In genomic region chr17:55446185-55446527, GRCm38 (mm10) we compare ENCODE assay signal across 9 mouse cellular contexts. TPM values are rescaled to one million over a fixed set of nuclear protein-coding genes. Genes with fewer than 3 reads are reported as not detected.
DNase-seq lines count a peak whose midpoint lies in the region; ATAC-seq and TF ChIP-seq lines count a peak whose summit lies in the region.
"Had no signal": no experiment of that assay in that cellular context is flagged by ENCODE, and none has a peak within 500 bp of the region (broad histone marks: within the 10 kb centered on the region; RNA-seq: fewer than 3 reads in every experiment).

No protein-coding gene starts in this region.

- H3K27me3 ChIP-seq in kidney, embryonic 14.5 days (ENCODE audit: control insufficient read depth, insufficient read depth, low read length) = peaks cover 32% of the 10 kb centered on the region
- no peaks in the 10 kb centered on the region for H3K27me3 ChIP-seq in forebrain, embryonic 12.5 days
- H3K27me3 ChIP-seq in liver, embryonic 13.5 days = peaks cover 42% of the 10 kb centered on the region
- H3K27me3 ChIP-seq in thymus, adult 2 months (ENCODE audit: control insufficient read depth, insufficient read depth, low read length) = peaks cover 4% of the 10 kb centered on the region; the same call in 1 of the 2 replicates

- peak overlapping the region; percentile 65 for H3K9ac ChIP-seq in kidney, embryonic 14.5 days (ENCODE audit: low read depth, low read length)
- H3K9ac ChIP-seq in forebrain, embryonic 12.5 days = peak overlapping the region; percentile 74
- no peak overlapping the region for H3K9ac ChIP-seq in liver, embryonic 13.5 days

- H3K27ac ChIP-seq in kidney, embryonic 14.5 days (ENCODE audit: low read depth, low read length) = no peak overlapping the region
- H3K27ac ChIP-seq in forebrain, embryonic 12.5 days = peak overlapping the region; percentile 77
- H3K27ac ChIP-seq in liver, embryonic 13.5 days = no peak overlapping the region
- no peak overlapping the region for H3K27ac ChIP-seq in thymus, adult 2 months (ENCODE audit: control insufficient read depth, insufficient read depth, low read length)
- H3K27ac ChIP-seq: macrophage had no signal

- no peaks in the 10 kb centered on the region for H3K9me3 ChIP-seq in kidney, embryonic 14.5 days (ENCODE audit: control insufficient read depth, low read length)
- no peaks in the 10 kb centered on the region for H3K9me3 ChIP-seq in forebrain, embryonic 12.5 days
- no peaks in the 10 kb centered on the region for H3K9me3 ChIP-seq in liver, embryonic 13.5 days (replicated peaks)

- H3K4me3 ChIP-seq in kidney, embryonic 14.5 days (ENCODE audit: low read length) = peak overlapping the region; percentile 57
- peak overlapping the region; percentile 58 for H3K4me3 ChIP-seq in forebrain, embryonic 12.5 days (replicated peaks)
- peak overlapping the region; percentile 43 for H3K4me3 ChIP-seq in liver, embryonic 13.5 days (replicated peaks)
- no peak overlapping the region for H3K4me3 ChIP-seq in thymus, adult 2 months (ENCODE audit: control insufficient read depth, insufficient read depth, low read length)

- no peaks in the 10 kb centered on the region for H3K36me3 ChIP-seq in kidney, embryonic 14.5 days (ENCODE audit: control insufficient read depth, insufficient read depth, low read length)
- H3K36me3 ChIP-seq in forebrain, embryonic 12.5 days (replicated peaks) = no peaks in the 10 kb centered on the region
- H3K36me3 ChIP-seq in liver, embryonic 13.5 days = no peaks in the 10 kb centered on the region
- no peaks in the 10 kb centered on the region for H3K36me3 ChIP-seq in thymus, adult 2 months (ENCODE audit: control insufficient read depth, insufficient read depth, low read length)

- no peak for TF ChIP-seq CTCF in thymus, adult 2 months (IDR thresholded peaks at IDR 0.05; ENCODE audit: borderline replicate concordance, control insufficient read depth, extremely low read depth, insufficient read depth, low read length, poor library complexity)

- no peaks in the 10 kb centered on the region for H3K4me1 ChIP-seq in kidney, embryonic 14.5 days (ENCODE audit: control insufficient read depth, insufficient read depth, low read length)
- H3K4me1 ChIP-seq in forebrain, embryonic 12.5 days = peaks cover 15% of the 10 kb centered on the region
- no peaks in the 10 kb centered on the region for H3K4me1 ChIP-seq in liver, embryonic 13.5 days (replicated peaks)
- no peaks in the 10 kb centered on the region for H3K4me1 ChIP-seq in thymus, adult 2 months (replicated peaks; ENCODE audit: control insufficient read depth, insufficient read depth, low read length)

- DNase-seq in kidney, adult 18-20 months = no peak
- peak; percentile 65 for DNase-seq in brain, adult 2 months (ENCODE audit: low read depth, low spot score)
- DNase-seq in liver, embryonic 13.5 days = no peak
- no peak for DNase-seq in ovary, postnatal 10 days (ENCODE audit: low spot score)
- DNase-seq in thymus, adult 2 months = no peak
- no peak for DNase-seq in ovary, adult 18-20 months (ENCODE audit: low spot score)

- peak overlapping the region; percentile 90 for H3K4me2 ChIP-seq in kidney, embryonic 14.5 days (replicated peaks; ENCODE audit: low read depth, low read length)
- peak overlapping the region; percentile 59 for H3K4me2 ChIP-seq in forebrain, embryonic 12.5 days
- H3K4me2 ChIP-seq in liver, embryonic 13.5 days = peak overlapping the region; percentile 54

- no peak for TF ChIP-seq POLR2A in thymus, adult 2 months (IDR thresholded peaks at IDR 0.05; ENCODE audit: control insufficient read depth, extremely low read depth, insufficient read depth, low read length, poor library complexity)

- whole genome bisulfite sequencing in kidney, embryonic 14.5 days = under 1% methylated on average over 6 of the region's 6 CpGs
- 2% methylated on average over 6 of the region's 6 CpGs for WGBS in forebrain, embryonic 12.5 days
- 2% methylated on average over 6 of the region's 6 CpGs for WGBS in liver, embryonic 13.5 days (ENCODE audit: insufficient replicate concordance)
- 13% methylated on average over 6 of the region's 6 CpGs for WGBS in thymus, adult 2 months

- ATAC-seq in kidney, embryonic 14.5 days (ENCODE audit: low FRiP score, low TSS enrichment) = peak; percentile 65; the same call in 1 of the 2 replicates
- ATAC-seq in forebrain, embryonic 12.5 days (ENCODE audit: low FRiP score) = peak; percentile 77; the same call in 1 of the 2 replicates
- no peak for ATAC-seq in liver, embryonic 13.5 days (ENCODE audit: low read depth)

RNA-seq across cellular contexts. Expression of gene St6gal2, which starts 1.0 kb away (rescaled TPM):
- 1.2 and 1.4 TPM in 2 replicates for polyA plus RNA-seq in kidney, embryonic 14.5 days (2014; fragmentation: Nextera tagmentation; extraction: Ambion mirVana)
- polyA plus RNA-seq in forebrain, embryonic 12.5 days (2016; fragmentation: Nextera tagmentation; extraction: Ambion mirVana) = 12.0 and 13.3 TPM in 2 replicates
- polyA plus RNA-seq in liver, embryonic 13.5 days (2015; fragmentation: Nextera tagmentation; extraction: Ambion mirVana) = 0.12 TPM in 1 of 2 replicates, not detected in the other
- 0.30 and 0.32 TPM in 2 replicates for polyA plus RNA-seq in thymus, adult 2 months (2012; rRNA removed)
- polyA plus RNA-seq: macrophage had no signal
